Mouse (Mus musculus): ENCODE measurements around the gene Gm12695.

GRCm38 (mm10) chr4:96772966-96773566 is 11.9 kb downstream of the Gm12695 start:
- no peak for TF ChIP-seq CTCF (IDR thresholded peaks at IDR 0.05; ENCODE audit: insufficient read depth, low read length)
- no peak for TF ChIP-seq POLR2A (IDR thresholded peaks at IDR 0.05; ENCODE audit: borderline replicate concordance, extremely low read depth, low read depth, low read length)

Data from lung, adult 2 months (tissue).